Mouse (Mus musculus): Measurements from ENCODE around the gene Cdk19.
A peak's percentile ranks its signal among the peaks of the same experiment; 100 is the strongest.

Gene Cdk19

DNA sequence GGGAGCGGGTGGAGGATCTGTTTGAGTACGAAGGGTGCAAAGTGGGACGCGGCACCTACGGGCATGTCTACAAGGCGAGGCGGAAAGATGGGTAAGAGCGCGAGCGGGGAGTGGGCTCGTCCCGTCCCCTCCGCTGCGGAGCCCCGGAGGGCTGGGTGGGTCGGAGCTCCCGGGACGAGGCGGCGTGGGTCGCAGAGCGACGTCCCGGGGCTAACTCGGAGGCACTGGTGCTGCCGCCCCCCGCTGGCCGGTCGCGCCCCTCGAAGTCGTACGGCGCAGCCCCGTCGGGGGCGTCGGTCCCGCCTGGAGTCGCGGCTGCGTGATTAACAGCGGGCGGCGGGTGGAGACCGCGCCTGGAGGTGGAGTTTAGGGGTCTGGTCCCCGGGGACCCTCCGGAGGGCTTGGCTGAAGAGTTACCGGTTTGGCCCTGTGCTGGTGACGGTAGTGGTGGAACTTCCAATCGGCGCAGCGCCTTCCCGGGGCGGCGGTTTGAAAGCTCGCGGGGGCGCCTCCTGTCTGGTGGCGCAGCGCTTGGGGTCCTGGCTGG lies 10.3 kb downstream of the Cdk19 start:
- peak; percentile 86 for DNase-seq

DNA sequence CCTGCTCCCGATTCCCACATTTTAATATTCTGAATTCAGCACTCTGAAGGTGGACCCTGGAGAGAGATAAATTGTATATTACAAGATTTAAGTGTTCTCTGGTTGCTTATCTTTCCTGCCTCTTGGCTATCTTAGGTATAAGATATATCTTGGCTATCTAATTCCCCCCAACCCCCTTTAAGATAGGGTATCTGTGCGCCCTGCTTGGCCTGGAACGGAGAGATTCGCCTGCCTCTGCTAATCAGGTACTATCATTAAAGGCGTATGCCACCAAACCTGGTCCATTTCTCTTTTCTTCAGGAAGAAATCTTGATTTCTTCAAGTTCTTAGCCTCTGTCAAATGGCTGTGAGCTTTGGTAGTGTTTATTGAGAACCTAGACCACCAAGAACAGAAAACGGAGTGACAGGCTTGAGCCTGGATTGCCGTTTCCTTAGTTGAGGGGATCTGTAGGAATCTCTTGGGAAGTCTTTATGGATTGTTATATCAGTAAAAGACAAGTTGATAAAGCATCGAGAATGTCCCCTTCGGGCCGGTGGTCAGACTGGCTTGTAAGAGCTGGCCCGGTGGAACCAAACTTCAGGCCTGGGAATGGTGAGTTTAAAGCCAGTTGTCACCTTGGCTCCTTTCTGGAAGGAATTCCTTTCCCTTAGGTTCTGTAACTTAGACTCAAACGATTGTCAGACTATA lies 11.0 kb downstream of the Cdk19 start:
- DNase-seq: no peak

- no peak for DNase-seq
Observed at GRCm38 (mm10) chr10:40351156-40351555, 11.8 kb downstream of the Cdk19 start.

- no peak for DNase-seq
Observed at GRCm38 (mm10) chr10:40354081-40354480, 14.7 kb downstream of the Cdk19 start.

DNA sequence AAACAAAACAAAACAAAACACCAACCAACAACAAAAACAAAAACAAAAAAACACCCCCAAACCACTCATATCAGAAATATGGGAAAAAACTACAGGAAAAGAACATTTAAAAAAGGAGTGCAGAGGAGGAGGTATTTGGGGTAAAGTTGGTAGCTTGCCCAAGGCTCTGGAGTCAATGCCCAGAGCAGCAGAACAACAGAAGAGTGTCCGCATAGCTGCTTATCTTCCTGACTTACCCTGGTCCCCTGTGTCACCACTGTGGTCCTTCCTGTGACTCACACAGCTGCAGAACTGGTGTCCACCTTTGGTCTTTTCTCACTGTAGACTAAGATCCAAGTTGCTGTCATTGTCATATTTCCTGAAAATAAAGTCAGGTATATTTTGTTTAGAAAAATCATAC lies 15.2 kb downstream of the Cdk19 start:
- no peak for DNase-seq

DNA sequence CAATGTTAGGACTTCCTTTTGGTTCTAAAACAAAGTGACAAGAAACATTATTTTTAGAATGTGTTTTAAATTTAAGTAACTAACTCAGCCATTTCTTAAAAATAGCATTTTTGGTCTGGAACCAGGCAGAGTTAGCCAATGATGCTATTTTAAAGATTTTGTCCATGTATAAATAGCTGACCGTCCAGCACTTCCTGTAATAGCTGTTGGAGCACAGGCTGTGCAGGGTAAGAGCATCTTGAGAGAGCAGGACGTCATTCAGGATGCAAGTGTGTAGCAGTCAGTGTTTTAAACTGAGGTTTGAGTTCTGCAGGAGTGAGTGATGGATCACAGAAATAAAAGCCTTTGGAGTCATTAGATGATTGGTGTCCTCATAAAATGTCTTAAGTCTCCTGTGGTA lies 18.8 kb downstream of the Cdk19 start:
- DNase-seq: no peak

DNA sequence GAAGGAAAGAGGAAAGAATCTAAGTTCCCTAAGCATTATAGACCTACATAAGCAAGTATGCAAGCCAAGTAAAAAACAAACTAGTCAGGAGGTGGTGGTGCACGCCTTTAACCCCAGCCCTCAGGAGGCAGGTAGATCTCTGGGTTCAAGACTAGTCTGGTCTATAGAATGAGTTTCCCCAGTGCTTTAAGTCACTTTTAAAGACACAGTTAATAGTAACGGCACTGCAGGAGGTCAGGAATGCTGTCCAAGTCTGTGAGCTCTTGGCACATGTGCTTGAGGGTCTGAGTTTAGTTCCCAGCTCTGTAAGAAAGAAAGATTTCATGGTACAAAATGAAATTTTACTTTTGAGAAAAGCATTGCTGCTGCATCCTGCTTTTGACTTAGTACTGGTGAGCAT lies 19.8 kb downstream of the Cdk19 start:
- no peak for DNase-seq

DNA sequence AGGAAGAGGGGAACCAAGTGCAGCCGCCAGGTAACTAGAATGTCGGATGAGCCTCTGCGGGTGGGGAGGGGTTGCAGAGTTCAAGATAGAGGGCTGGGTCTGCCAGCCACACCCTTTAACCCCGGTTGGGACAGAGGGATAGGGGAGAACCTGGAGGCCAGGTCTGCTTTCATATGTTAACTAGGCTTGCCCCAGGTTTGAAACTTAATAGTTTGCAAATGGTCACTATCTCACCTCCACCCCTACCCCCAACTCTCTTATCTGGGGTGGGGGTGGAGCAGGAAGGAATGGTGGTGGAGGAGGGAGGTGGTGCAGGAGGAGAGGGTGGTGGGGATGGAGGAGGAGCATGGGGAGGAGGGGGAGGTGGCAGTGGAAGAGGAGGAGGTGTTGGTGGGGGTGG lies 23.6 kb downstream of the Cdk19 start:
- DNase-seq: no peak

DNA sequence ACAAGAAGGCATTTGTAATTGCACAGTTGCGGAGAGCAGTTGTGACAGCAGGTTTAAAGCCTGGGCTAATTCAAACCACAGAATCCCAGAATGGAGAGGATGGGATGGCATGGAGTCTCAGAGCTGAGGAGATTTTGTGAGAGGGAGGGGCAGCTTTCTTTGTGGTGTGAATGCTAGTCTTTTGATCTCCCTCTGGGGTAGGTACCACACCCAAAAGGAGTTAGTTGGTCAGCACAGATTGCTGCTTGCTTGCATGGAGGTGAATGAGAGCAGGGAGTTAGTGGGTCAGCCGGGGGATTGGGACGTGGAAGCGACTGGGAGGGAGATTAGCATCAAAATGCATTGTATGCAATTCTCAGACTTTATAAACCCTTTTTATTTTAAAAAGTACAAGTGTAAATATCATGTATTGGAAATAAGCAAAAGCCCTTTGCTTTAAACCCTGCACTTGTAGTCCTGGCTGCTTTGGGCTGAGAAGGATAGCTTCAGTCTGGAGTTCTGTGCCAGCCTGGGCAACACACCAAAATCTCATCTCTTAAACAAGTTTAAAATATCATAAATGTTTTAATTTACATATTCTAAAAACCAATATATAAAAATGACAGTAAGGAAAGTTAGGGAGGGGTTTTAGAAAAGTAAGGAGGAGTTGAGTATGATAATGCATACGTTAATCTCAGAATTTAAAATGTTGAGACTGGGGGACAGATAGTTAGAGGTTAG lies 25.4 kb downstream of the Cdk19 start:
- no peak for DNase-seq

DNA sequence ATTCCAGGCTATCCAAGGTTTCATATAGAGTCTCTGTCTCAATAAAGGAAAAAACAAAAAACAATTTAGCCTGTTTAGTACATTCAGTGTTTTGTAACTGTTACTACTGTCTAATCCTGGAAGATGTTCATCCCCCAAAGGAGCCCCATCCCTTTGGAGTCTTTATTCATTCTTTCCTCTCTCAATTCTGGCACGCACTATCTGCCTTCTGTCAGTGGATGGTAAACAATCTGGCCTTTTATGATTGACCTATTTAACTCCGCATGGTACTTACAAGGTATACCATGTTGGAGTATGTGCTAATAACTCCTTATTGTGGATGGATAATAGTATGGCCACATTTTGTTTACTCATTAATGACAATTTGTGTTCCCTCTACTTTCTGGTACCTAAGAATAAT lies 26.6 kb downstream of the Cdk19 start:
- no peak for DNase-seq

GRCm38 (mm10) chr10:40368516-40368915 lies 29.2 kb downstream of the Cdk19 start:
- DNase-seq: no peak

DNA sequence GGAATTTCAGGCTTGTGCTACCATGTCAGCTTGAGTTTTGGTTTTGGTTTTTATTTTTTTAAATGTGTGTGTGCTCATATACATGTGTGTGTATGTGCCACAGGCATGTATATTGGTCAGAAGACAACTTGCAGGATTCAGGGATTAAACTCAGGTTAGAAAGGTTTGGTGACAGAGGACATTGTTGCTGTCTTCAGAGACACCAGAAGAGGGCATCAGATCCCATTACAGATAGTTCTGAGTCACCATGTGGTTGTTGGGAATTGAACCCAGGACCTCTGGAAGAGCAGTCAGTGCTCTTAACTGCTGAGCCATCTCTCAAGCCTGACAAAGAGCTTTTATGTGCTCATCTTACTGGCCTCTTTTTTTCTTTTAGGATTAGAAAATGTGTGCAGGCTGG lies 30.8 kb downstream of the Cdk19 start:
- DNase-seq: no peak

GRCm38 (mm10) chr10:40371184-40371913 lies 32.0 kb downstream of the Cdk19 start:
- DNase-seq: no peak

GRCm38 (mm10) chr10:40371914-40372675 lies 32.7 kb downstream of the Cdk19 start:
- peak; percentile 46 for DNase-seq

GRCm38 (mm10) chr10:40373749-40374148 lies 34.4 kb downstream of the Cdk19 start:
- DNase-seq: no peak

GRCm38 (mm10) chr10:40374828-40375227 lies 35.5 kb downstream of the Cdk19 start:
- no peak for DNase-seq

DNA sequence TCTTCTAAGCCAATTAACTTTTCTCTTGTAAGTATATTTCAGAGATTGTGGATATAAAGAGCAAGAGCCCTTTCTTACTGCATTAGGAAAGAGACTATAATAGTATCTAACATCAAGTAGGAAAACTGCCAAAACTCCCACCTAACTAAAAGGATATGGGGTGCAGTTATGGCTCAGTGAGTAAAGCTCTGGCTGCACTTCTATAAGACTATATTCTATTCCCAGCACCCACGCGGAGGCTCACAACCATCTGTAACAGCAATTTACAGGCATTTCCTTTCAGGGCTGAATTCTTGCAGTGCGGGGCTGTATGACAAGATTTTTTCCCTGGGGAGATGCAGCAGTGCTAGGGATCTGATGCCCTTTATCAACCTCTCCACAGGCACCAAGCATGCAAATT lies 36.9 kb downstream of the Cdk19 start:
- no peak for DNase-seq

GRCm38 (mm10) chr10:40378284-40378683 lies 38.9 kb downstream of the Cdk19 start:
- no peak for DNase-seq

GRCm38 (mm10) chr10:40379682-40380081 lies 40.3 kb downstream of the Cdk19 start:
- no peak for DNase-seq

GRCm38 (mm10) chr10:40385397-40385796 lies 46.0 kb downstream of the Cdk19 start:
- no peak for DNase-seq

- no peak for DNase-seq
Observed at GRCm38 (mm10) chr10:40386126-40386525, 46.8 kb downstream of the Cdk19 start.

DNA sequence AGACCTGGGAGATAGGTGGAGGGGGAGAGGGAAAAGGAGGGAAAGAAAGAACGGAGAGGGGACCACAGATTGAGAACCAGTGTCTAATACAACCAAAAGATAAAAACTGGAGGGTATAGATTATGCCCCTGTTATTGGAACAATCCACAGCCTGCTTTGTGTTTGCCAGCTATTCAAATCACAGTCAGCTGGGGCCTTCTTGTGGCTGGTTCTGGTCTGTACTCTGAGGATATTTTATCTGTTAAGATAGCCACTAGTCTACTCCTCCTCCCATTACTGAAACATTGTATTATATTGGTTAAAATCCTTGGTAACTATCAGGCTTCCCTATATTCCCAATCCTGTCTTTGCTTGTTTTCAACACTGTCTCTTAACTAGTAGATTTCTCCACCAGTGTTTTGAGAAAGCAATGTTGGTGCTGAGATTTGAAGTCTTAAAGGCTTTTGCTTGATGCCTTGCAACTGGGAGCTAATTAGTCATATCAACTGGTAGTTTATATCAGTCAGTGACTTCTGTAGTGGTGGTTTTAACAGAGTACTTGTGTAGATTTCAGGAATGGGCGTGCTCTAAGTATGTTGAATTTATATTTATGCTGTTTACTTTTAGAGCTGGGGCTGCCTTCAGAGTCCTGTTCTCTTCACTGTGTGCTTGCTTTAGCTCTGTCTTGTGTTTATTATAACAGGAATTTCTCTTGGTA lies 54.2 kb downstream of the Cdk19 start:
- no peak for DNase-seq
